Mouse (Mus musculus) embryonic fibroblast, embryonic 13.5 days (primary cell): ENCODE measurements around the gene Pde4dip.

Experiments used
- CTCF ChIP-seq: IDR thresholded peaks from 2 replicates; pipeline ENCODE4 v1.5.1; 2011; ENCODE audit warnings: mild to moderate bottlenecking, control low read depth, low read length, moderate library complexity, borderline replicate concordance; ENCODE audit not compliant: insufficient read depth
- POLR2A ChIP-seq: IDR thresholded peaks from 2 replicates; pipeline ENCODE4 v1.6.1; 2011; ENCODE audit warnings: low read depth, mild to moderate bottlenecking, control low read depth, low read length, moderate library complexity

DNA sequence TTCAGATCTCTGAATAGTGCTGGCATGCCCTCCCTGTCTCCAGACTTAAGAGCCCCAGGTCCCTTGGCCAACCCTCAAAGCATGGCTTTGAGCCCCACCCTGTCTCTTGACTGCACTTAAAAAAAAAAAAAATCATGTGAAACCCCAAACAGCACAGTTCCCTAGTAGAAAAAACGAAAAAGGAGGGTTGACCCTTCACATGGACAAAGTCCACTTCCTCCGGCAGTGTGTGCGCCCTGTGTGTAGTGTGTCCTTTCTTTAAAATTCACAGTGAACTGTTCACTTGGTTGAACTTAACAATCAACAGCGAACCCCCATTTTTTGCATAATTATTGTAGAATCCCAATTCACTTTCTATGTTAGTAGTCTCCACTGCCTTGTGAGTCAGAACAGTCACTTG, 21.8 kb downstream of the Pde4dip start:
- TF ChIP-seq CTCF (no peak), POLR2A (no peak)
